Mouse (Mus musculus): Measurements from ENCODE around the gene Erich6. TPM values are rescaled to one million over a fixed set of nuclear protein-coding genes. Genes with fewer than 3 reads are reported as not detected.

Erich6 gene
- total RNA-seq, 1 experiment from 2014 or later: not detected

Other genes with a start within 250 kb of the Erich6 start
- gene Tsc22d2, start 222.5 kb downstream of the Erich6 start, total RNA-seq (2017): 20.0 and 20.1 TPM in 2 replicates
- gene Eif2a, start 111.4 kb downstream of the Erich6 start, total RNA-seq (2017): 139 and 146 TPM in 2 replicates
- gene Serp1, start 111.3 kb downstream of the Erich6 start, total RNA-seq (2017): 70.9 and 73.1 TPM in 2 replicates
- 156 and 164 TPM in 2 replicates for gene Selenot, start 60.6 kb downstream of the Erich6 start, total RNA-seq (2017)
- 11.3 and 13.2 TPM in 2 replicates for gene Siah2, start 55.2 kb upstream of the Erich6 start, total RNA-seq (2017)
- not detected in 2 replicates for gene Mindy4b-ps, start 185.1 kb upstream of the Erich6 start, total RNA-seq (2017)
- gene Clrn1, start 248.1 kb upstream of the Erich6 start, total RNA-seq (2017): not detected in 2 replicates

Measured in common myeloid progenitor, adult 5-6 weeks (primary cell).